Mouse (Mus musculus) sigmoid colon, adult 10 weeks (tissue): ENCODE measurements around the gene Rack1. TPM values are rescaled to one million over a fixed set of nuclear protein-coding genes. Genes with fewer than 3 reads are reported as not detected.

Source experiments
- polyA plus RNA-seq: library from polyadenylated mRNA; stranded (reverse); fragments of 350-450 nt; fragmentation: Illumina TruSeq; extraction: RNeasy Lipid Tissue Mini Kit (QIAGEN cat#74804); gene quantifications from one replicate; pipeline ENCODE4 v1.2.3, GENCODE M21; 2014; ENCODE audit warnings: low read depth, low replicate concordance

The Rack1 gene
- polyA plus RNA-seq = 171 TPM

GRCm38 (mm10) chr11:48799921-48800701, at the start of gene Rack1:
Gene Rack1 (plus strand): TSS chr11:48800332.

DNA sequence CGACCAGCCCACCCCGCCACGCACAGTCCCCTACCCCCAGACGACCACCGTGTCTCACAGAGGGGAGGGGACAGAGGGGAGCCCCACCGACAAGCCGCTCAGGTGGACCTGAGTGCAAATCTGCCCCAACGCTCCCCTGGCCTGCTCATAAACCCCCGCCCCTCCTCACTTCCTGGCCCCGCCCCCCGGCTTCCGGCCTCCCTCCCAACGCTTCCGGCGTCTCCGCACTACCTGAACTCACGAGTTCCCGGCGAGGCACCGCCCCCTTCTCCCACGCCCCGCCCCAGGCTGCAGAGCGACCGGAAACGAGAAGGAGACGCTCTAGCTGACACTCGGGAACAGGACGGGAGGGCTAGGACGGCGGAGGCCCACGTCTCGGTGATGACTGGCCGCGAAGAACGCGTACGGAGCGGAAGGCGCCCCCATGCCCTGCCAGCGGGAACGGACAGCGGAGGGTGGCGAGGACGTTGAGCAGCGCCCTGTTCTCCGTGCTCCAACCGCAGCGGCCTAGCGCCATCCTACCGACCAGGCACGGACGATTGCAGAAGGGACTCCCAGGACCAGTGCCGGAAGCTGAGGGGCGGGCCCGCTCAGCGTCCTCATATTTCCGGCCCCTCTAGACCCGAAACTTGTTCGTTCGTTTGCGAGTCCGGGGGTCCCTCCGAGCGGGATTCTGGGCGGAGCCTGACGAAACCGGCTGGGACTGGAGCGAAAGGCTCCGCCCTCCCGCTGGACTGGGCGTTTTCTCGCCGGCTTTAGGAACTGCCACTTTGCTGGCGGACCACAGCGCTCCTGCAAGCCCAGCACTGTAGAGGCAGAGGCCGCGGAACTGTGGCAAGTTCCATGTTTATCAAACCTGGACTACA, 16.9 kb downstream of the Rack1 start, which contains the start of gene Trim41:
Trim41 (minus strand) TSS at position 554 of the 866 bp plus-strand sequence.

GRCm38 (mm10) chr11:48825979-48826751, 26.0 kb downstream of the Rack1 start, which contains the start of the genes Trim7 and Gm12184:
Gene Trim7 (plus strand): TSS chr11:48826140.
Gene Gm12184 (minus strand): TSS chr11:48826655.

Other genes with a start within 250 kb of the Rack1 start
- 17.8 TPM for gene Trim41, start 17.0 kb downstream of the Rack1 start, polyA plus RNA-seq
- 5.2 TPM for gene Trim7, start 25.8 kb downstream of the Rack1 start, polyA plus RNA-seq
- gene Gm12184, start 26.3 kb downstream of the Rack1 start, polyA plus RNA-seq = 7.6 TPM
- 68.8 TPM for gene Irgm1, start 71.4 kb downstream of the Rack1 start, polyA plus RNA-seq
- gene Gm5431, start 101.9 kb downstream of the Rack1 start, polyA plus RNA-seq = 16.8 TPM
- gene Psme2b, start 145.9 kb downstream of the Rack1 start, polyA plus RNA-seq = 2.9 TPM
- gene Olfr56, start 178.6 kb downstream of the Rack1 start, polyA plus RNA-seq = 1.3 TPM
- gene 9930111J21Rik1, start 179.1 kb downstream of the Rack1 start, polyA plus RNA-seq = 2.8 TPM
- gene Gm12185, start 191.9 kb downstream of the Rack1 start, polyA plus RNA-seq = 2.8 TPM
- 15.7 TPM for gene Tgtp1, start 193.8 kb downstream of the Rack1 start, polyA plus RNA-seq